Mouse (Mus musculus) right cerebral cortex, postnatal 10 days (tissue): ENCODE measurements around the gene Dusp5.

Source experiments
- DNase-seq, 2 experiments: peaks; one replicate each; pipeline ENCODE4 v3.0.0; 2021; ENCODE audit warnings: low spot score in 2 of 2

Gene Dusp5

DNA sequence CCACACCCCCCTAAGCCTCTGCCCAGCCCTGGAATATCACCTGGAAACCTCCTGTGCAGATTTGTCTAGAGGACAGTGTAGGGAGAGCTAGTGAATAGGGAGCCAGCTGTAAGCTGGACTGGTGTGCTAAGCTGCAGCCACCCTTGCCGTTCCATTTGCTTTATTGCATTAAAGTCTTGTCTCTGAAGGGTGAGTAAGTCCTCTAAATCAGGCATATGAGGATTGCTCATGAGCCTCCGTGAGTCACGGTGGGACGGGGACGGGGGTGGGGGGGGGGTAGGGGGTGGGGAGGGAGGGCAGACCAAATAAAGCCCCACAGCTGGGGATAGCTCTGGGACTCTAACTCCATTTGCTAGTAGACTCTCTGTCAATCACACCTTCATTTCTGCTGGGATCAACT is 14.7 kb downstream of the Dusp5 start:
- DNase-seq = no peak

DNA sequence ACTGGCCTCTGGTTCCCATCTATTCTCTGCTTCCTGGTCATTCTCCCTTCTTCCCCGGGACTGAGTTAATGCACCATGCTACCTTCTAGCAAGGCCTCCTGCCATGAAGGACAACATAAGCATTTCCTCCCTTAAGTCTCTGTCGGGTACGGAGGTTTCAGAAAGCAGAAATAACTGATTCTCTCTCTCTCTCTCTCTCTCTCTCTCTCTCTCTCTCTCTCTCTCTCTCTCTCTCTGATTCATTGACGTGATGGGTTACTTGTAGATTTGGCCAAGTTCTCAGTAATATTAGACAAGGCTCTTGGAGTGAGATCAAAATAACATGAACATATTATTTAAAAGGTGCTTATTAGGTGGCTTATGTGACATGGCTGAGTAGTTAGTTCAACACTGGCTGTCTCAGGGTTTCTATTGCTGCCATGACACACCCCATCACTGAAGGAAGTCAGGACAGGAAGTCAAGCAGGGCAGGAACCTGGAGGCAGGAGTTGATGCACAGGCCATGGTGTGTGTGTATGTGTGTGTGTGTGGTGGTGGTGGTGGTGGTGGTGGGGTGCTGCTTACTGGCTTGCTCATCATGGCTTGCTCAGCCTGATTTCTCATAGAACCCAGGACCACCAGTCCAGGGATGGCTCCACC is 16.1 kb downstream of the Dusp5 start:
- no peak for DNase-seq

DNA sequence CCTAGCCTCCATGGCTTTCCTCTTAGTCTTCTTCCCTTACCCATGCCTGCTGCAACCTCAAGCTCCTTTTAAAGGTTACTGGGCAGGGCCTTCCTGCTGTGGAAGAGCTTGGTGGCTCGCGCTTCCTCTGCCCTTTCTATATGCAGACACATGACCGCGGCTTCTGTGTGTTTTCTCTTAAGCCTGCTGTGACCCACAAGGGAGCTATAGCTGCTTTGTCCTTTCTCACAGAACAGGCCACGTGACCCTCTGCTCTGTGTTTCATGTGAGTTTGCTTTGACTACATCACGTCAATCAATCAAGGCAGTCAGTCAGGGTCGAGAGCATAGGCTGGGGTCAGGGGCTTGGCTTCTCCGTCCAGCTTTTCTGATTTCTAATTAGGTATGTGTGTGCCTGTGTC is 18.7 kb downstream of the Dusp5 start:
- no peak for DNase-seq

DNA sequence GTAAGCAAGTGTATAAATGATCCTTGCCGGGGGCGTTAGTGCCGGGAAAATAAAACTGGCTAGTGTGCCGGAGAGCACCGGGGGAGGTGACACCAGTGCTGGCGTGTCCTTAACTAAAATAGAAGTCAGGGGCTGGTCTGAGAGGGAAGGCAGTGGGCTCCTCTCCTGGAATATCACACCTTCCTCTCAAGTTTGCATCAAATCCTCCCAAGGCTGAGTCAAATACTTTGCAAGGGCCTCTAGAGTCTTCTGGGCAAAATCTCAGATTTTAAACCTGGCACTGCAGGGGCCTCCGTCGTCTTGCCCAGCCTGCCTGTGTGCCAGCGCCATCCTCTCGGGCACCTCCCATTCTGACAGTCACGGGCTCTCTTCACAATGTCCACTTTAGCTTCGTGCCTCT is 22.1 kb downstream of the Dusp5 start:
- DNase-seq = no peak

DNA sequence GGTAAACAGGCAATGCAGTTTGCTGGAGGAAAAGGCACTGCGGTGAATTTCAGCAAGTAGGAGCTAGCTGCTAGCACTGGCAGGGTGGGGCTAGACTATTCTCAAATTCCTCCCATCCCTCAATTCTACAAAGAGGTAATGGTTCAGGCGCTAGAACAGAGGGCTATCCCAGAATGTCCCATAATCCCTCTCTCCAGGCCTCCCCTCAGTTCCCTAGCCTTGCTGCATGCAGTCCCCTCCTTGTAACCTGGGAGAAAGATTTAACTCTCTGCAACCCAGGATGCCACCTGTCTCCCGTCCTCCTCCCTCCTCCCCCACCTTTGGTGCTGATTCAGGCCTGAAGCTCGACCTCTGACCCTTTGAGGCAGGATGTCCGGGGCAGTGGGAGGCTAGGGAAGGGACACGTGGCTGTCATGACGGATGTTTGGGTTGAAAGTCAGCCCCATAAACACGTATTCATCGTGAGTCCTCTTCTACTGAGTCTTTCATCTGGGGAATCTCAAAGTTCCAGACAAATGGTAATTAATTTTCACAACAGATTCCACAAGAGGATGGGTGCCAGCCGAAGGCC is 23.4 kb downstream of the Dusp5 start:
- DNase-seq = no peak

DNA sequence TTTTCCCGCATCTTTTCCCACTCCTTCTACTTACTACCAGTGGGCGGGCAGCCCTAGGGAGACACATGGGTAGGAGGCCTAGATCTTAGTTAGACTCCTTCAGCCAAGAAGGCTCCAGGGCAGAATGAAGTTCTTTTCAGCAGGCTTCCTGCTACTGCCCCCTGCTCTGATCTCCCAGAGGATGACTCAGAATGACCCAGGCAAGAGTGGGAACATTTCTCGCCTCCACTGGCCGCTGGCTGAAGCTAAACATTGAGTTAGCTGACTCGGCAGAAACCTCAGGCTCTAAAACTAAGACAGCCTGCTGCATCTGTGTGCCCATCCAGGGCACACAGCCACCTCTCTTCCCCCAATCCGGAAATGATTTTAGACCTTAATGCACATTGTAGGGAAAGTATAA is 23.9 kb downstream of the Dusp5 start:
- DNase-seq = no peak

DNA sequence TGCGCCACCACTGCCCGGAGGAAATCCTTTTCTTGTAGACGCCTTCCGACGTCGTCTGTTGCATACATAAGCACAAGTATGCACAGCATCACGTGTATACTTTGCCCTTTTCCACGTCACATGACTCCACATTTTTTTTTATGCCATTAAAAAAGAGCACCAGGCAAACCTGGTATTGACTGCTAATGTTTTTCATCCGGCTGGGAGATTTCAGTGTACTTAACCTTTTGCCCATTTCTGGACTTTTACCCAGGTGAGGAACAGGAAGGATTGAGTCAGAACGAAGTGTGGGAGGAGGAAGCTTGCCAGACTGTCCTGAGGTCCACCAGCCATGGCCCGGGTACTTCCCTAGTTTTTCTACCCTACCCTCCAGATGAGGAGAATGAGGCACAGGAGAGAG is 25.5 kb downstream of the Dusp5 start:
- DNase-seq = no peak

DNA sequence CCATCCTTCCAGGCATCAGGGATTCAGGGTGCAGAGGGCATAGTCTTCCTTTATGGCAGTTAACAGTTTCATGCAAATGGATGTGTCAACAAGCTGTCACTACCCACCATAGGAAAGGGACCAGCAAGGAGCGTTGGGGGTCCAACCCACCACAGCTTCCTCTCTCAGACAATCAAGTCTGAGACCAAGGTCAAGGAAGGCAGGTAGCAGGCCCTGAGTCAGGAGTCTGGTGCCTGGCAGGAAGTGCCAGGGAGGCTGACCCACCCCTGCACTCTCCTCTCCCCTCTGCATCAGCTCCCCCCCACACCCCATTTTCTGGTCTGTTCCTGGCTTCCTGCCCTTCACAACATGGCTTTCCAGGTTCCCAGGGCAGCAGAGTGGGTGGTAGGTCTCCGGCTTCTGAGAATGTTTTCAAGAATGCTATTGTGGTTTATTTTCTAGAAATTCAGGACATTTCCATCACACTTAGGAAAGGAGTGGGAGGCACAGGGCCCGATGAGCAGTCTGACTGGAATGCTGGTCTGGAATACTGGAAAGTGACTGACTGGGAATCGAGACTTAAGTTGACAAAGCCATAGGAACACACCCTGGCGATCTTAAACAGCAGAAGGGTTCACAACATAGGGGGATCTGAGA is 26.2 kb downstream of the Dusp5 start:
- DNase-seq = no peak

DNA sequence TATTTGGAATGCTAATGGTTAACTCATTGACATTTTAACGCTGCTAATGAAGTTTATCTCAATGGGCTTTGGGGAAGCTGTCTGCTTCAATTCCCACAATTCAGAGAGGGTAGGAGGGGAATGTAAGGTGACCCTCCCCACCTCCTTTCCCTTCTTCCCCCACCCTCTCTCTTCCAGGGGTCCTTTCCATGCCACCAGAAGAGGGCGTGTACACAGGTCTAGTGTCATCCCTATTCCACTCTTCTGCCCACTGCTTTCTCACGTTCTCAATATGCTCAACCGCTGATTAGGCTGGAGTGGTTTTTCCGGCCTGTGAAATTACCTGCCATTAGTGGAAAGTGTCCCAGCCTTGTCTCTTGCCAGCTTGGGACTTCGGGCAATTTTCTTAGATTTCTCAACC is 27.9 kb downstream of the Dusp5 start:
- DNase-seq = no peak

DNA sequence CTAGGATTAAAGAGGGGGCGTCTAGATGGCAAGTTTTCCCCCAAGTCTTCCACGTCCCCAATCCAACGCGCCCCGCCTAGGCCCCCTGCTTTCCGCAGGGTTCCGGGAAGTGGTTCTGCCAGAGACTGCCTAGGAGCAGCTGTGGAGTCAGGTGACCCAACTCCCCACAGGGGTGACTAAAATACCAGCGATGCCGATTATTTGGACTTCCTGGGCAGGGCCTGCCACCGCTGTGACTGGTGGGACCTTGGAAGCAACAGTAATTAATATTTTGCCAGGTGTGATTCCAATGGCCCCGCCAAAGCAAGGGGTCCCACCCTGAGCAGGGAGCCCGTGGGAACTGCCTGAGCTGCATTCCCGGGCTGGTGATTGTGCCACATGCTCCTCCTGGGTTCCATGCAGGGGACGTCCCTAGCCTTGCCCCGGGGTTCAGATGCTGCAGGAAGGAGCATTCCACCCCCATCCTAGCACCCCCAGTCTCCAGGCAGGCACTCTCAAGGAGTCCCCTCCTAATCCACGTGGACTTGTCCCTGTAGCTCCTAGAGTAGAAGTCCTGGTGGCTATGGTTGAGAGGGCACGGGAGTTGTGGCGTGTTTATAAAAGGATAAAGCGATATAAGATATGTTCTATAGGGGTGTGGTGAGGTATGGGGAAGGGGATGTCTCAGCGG is 28.5 kb downstream of the Dusp5 start:
- no peak for DNase-seq

DNA sequence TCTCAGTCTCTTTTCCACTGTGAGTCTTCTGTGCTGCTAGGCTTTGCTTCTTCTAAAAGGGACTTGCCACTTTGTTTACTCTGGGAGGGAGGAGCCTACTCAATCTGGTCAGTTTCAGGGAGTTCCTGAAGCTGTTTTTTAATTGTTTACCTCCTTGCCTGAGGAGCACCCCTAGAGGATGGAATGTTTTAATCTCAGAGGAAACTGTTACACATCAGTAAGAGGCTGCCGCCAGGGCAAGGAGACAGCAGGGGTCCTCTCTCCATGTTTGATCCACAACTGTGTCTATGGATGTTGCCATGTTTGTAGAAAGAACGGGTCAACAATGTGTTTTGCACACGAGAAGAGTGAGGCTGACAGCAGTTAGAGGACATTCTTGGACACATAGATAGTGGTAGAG is 31.5 kb downstream of the Dusp5 start:
- no peak for DNase-seq

DNA sequence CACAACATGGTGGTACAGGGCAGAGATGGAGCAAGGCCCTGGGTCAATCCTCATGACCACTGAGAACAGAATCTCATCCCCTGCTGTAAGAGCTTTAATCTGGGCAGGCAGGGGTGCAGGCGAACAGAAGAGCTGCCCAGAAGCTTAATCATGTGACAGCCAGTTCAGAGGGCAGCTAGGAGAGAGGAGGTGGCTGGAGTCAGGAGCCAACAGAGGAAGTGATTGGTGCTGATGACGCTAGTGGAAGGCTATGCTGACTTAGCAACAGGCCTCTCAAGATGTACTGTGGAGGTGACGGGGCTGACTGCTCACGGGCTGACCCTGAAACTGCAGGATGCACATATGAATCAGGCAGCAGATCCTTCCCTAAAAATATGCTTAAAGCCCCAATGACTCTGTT is 35.3 kb downstream of the Dusp5 start:
- no peak for DNase-seq

DNA sequence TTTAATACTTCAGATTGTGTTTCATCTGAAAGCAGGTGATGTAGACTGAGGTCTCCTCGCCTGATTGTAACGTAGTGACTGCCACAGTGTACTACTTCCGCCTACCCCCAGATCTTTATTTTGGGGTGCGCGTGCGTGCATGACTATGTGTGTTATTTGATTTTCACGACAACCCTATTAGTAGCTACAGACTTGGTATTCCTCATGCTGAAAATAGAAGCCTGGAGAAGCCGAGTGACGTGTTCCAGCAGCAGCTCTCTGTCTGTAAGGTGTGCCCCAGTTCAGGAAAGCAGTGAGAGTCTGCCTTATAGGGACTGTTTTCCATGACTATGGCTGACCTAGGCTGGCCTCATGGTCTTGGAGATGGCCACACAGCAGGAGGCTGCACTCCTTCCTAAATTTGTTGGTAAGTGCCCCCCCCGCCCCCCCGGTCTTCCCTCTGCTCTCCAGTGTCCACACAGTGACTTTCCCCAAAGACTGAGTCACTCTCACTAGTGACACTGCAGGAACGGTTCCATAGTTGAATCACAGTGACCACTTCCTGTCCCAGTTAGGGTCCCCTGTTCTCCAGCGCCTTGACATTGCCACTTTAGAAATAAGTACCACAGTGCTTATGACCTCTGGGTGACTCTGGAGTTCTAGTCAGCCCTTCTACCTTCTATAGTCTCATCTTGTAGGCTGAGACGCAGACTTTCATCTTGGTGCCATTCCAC is 36.8 kb downstream of the Dusp5 start:
- DNase-seq = no peak

DNA sequence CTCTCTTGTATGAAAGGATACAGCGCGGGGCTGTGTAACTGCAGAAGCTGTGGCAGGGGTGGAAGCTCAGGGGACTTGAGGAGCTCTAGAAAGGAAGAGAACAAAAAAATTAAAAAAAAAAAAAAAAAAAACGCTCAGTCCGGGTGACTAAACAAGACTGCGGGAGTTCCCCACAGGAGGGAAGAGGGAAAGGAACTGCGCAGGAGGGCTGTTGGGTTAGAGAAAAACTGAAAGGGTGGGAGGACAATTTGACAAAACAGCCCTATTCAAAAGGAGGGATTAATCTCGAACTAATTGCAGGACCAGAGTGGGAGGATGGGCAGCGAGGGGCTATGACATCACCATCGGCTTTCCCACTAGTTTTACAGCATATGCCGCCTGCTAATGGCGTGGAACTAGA is 39.0 kb downstream of the Dusp5 start:
- no peak for DNase-seq

DNA sequence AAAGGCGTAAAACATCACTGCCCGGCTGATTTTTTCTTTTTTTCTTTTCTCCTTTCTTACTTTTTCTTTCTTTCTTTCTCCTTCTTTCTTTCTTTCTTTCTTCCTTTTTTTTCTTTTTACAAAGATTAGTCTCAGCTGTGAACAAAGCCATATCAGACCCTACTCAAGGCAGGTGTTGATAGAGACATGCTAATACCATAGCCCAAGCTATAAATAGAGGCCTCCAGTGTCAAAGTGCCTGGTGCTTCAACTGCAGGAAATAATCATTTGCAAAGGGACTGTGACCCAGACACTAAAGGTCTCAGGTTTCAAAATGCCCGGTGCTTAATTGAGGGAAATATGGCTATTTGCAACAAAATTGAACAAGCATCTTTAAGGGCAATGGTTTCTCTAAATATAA is 39.6 kb downstream of the Dusp5 start:
- DNase-seq = no peak

DNA sequence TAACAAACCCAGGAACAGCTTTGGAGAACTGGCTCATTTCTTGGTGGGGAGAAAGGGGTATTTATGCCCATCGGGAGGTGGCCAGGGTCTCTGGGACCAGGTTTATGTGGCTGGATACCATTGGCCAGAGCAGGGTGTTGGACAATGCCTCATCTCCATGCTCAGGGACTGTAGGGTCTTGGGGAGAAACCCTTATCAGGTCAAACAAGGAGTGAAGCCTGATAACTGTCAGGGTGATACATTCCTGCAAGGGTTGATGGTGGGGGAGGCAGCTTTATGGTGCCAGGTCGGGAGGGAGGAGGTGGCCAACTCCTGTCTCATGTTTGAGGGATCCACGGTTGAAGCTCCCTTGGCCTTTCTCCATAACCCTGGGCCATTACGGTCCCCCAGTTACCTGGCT is 42.1 kb downstream of the Dusp5 start:
- no peak for DNase-seq

DNA sequence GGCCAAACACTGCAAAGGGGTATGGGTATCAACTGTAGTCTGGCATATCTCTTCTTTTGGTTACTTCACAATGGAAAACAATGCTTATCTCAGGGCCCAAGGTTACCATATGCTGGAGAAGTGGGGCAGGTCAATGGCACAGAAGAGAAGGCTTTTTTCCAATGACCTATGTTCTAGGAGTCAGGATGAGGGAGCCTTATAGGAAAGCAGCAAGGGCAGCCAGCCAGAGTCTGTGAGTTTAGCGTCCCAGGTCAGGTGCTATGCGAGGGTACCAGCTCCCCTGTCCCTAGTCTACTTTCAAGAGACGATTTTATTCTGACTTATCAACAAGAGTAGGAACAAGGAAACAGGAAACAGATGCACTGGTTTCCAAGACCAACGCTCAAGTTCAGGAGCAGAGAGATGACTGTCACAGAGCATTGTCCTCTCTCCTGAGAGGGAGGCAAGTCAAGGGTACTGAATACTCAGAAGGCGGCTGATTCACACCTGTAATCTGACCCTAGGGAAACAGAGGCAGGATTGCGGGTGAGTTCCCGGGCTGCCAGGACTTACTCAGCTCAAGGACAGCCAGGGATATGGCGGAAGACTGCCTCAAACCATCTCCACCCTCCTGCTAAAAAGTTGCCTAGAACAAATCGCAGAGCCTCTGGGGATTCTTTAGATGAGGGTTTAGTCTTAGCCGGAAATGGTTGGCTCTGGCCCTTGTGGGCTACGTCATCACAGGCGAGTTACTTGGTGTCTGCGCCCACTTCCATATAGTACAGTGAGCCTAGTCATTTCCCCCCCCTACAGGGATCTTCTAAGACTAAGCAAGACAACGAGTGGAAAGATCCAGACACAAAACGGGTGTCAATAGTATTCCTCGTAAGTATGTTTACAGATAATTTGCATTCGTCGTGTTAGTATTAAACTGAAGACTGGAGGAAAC is 42.9 kb downstream of the Dusp5 start:
- DNase-seq = no peak

DNA sequence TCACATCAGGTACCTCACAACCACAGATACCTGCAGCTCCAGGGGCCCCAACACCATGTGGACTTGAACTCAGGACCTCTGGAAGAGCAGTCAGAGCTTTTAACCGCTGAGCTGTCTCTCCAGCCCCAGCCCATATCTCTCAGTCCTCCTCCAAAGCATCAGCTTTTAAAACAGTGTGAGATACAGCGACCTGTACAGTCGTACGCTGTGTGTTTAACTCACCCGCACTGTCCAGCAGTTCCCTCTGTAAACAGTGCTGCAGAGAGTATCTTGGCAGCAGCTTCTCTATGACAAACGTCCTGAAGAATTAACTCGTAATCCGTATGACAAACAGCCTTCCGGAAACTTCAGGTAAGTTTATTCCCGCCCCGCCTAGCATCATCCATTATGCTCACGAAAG is 43.7 kb downstream of the Dusp5 start:
- DNase-seq = no peak

DNA sequence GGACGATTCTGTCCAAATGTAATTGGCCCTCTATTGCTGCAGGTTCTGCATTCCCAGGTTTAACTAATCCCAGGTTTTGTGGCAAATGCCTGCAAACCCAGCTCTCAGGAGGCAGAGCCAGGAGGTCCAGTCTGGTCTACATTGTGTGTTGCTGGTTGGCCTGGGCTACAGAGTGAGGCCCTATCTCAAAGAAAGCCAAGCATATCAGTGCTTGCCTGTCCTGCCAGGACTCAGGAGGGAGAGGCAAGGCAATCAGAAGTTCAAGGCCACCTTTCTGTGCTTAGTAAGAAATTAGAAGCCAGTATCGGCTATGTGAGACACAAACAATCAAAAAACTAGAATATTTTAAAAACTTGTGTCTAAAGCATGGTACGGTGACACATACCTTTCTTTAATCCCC is 44.2 kb downstream of the Dusp5 start:
- DNase-seq = no peak

DNA sequence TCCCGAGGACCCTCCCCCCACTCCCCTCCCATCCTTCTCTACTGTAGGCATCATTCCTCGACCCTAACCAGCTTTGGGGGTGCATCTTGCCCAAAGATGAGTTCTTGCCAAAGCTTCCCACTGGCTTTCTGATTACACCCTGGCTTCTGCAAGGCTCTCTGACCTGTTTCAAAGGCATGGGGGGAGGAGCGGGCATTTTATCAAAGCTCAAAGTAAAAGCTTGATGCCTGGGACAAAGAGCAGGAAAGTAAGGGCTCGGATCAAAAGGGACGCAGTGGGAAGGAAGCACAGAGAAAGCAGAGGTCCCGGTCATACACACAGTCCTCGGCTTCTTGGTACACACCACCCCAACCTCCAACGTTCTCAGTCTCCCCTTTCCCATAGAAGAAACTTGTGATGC is 45.2 kb downstream of the Dusp5 start:
- no peak for DNase-seq

DNA sequence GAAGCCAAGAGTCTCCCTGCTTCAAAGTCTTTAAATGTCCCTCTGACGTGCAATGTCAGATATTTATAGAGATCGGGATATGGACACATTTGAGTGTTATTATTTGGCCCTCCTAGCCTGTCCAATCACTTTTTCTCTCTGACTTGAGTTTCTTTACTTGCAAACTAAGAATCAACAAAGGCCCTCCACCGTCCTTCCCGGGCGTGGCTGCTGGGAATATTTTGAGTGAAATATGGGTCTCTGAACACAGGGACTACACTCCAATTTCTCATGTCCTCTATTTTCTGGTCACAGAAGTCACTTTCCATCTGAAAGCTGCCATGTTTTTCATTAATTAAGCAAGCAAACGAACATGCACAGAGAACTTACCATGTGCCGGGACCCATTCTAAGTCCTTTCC is 45.6 kb downstream of the Dusp5 start:
- DNase-seq = no peak
